In genomic region chr6:129581896-129582295, GRCm38 (mm10) we compare ENCODE assay signal across 1 mouse cellular context.
TF ChIP-seq lines count a peak whose summit lies in the region.

No protein-coding gene starts in this region.

TF ChIP-seq in MEL, 35 proteins besides CTCF, POLR2A, EP300 and RAD21 (continued from another document):
- no peak for TF ChIP-seq NELFE (IDR thresholded peaks at IDR 0.05; ENCODE audit: low read depth, low read length)
- no peak for TF ChIP-seq GATA1 (IDR thresholded peaks at IDR 0.05; ENCODE audit: low read depth, low read length)
